Comparison of ENCODE assay signal across 8 mouse cellular contexts in genomic region chr2:27758414-27759301, GRCm38 (mm10).
DNase-seq lines count a peak whose midpoint lies in the region; ATAC-seq and TF ChIP-seq lines count a peak whose summit lies in the region.

No protein-coding gene starts in this region.

- H3K4me3 ChIP-seq in cortical plate, adult 2 months (ENCODE audit: insufficient read depth, low read length) = no peak overlapping the region
- H3K4me3 ChIP-seq in hindbrain, embryonic 16.5 days (ENCODE audit: low read length) = no peak overlapping the region

- peaks cover 6% of the 10 kb centered on the region for H3K4me1 ChIP-seq in cortical plate, adult 2 months (ENCODE audit: control insufficient read depth, insufficient read depth, low read length)
- H3K4me1 ChIP-seq in hindbrain, embryonic 16.5 days (ENCODE audit: control insufficient read depth, insufficient read depth, low read depth, low read length) = peaks cover 23% of the 10 kb centered on the region

- TF ChIP-seq POLR2A in cortical plate, adult 2 months (IDR thresholded peaks at IDR 0.05; ENCODE audit: extremely low read depth, insufficient read depth, low read length) = no peak

- no peaks in the 10 kb centered on the region for H3K9me3 ChIP-seq in hindbrain, embryonic 16.5 days (ENCODE audit: control insufficient read depth, low read length)

- intact Hi-C loops in gastrocnemius, postnatal 14 days (cut with DNase I; ENCODE audit: low total_unique reads) = no loop called here

- TF ChIP-seq CTCF in cortical plate, adult 2 months (IDR thresholded peaks at IDR 0.05; ENCODE audit: extremely low read depth, insufficient read depth, low read length) = no peak

- WGBS in hindbrain, embryonic 16.5 days = 44% methylated on average over 20 of the region's 20 CpGs

- H3K27me3 ChIP-seq in hindbrain, embryonic 16.5 days (replicated peaks; ENCODE audit: control insufficient read depth, insufficient read depth, low read length) = no peaks in the 10 kb centered on the region

- 0 out of 2 replicates have a peak overlapping the region, but pooled peaks have one; percentile 6 for H3K9ac ChIP-seq in hindbrain, embryonic 16.5 days (ENCODE audit: low read depth, low read length)

- H3K36me3 ChIP-seq in hindbrain, embryonic 16.5 days (ENCODE audit: control insufficient read depth, insufficient read depth, low read length) = peaks cover 3% of the 10 kb centered on the region

- ATAC-seq in hindbrain, embryonic 16.5 days = peak; percentile 73

- peak; percentile 96 for DNase-seq in adrenal gland, postnatal 14 days
- peak; percentile 93 for DNase-seq in gastrocnemius, postnatal 14 days
- DNase-seq in left cerebral cortex, adult 11 months (ENCODE audit: low spot score) = peak; percentile 84
- peak; percentile 97 for DNase-seq in lung, postnatal 10 days
- peak; percentile 94 for DNase-seq in right cerebral cortex, postnatal 4 days
- DNase-seq in B cell, adult 2 months = no peak

- H3K4me2 ChIP-seq in hindbrain, embryonic 16.5 days (ENCODE audit: low read length) = 0 out of 2 replicates have a peak overlapping the region, but pooled peaks have one; percentile 0

- peak overlapping the region; percentile 16; the same call in 1 of the 2 replicates for H3K27ac ChIP-seq in cortical plate, adult 2 months (ENCODE audit: insufficient read depth, low read length)
- H3K27ac ChIP-seq in hindbrain, embryonic 16.5 days (ENCODE audit: low read depth, low read length) = peak overlapping the region; percentile 45

Comparison
In these comparisons a context has a peak if more than half of its experiments do, and no peak if none do; other contexts are left out.
1. DNase-seq: peak in adrenal gland, postnatal 14 days (single experiment), gastrocnemius, postnatal 14 days (single experiment), left cerebral cortex, adult 11 months (single experiment), lung, postnatal 10 days (single experiment) and right cerebral cortex, postnatal 4 days (single experiment); none in B cell, adult 2 months (0 of 2).